Comparison of ENCODE assay signal across 8 mouse cellular contexts in the genomic region with DNA sequence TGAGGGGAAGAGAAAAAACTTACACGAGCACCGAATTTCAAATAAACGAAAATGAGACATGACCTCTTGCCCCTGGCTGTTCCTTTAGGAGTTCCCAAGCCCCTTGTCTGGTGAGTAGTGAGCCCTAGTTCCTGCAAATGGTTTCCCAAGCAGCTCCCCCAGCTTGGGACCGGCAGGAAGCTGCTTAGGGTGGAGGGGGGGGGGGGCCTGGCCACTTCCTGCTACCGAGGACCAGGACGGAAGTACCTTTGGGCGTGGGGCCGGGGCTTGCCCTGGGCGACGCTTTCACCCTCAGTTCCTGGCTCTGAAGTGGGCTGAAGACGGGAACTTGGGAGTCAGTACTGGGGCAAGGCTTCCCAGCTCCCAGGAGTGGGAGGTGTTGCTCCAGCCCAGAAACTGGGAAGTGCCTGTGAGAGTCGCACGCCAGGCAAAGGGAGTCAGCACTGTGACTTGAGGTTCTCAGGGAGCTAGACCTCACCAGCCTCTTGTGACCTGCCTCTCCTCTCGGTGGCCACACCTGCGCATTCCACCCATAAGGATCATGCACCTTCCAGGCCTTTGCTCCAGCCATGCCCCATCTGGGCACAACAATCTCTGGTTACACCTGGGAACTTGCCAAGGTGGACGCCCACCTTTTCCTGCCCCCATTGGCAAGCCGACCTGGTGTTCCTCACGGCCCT. TPM values are rescaled to one million over a fixed set of nuclear protein-coding genes. Genes with fewer than 3 reads are reported as not detected.
DNase-seq lines count a peak whose midpoint lies in the region; ATAC-seq and TF ChIP-seq lines count a peak whose summit lies in the region.

No protein-coding gene starts in this region.

- TF ChIP-seq EP300 in liver, embryonic 14.5 days (IDR thresholded peaks at IDR 0.05; ENCODE audit: low read depth): no peak

- no peaks in the 10 kb centered on the region for H3K9me3 ChIP-seq in liver, embryonic 14.5 days (ENCODE audit: control insufficient read depth, low read length)

- peak overlapping the region; percentile 75 for H3K4me2 ChIP-seq in liver, embryonic 14.5 days (ENCODE audit: low read depth)

- ATAC-seq in activated CD4-positive, CD25-positive, alpha-beta regulatory T cell, adult 4 months: peak; percentile 40
- ATAC-seq in liver, embryonic 14.5 days (ENCODE audit: insufficient read depth): no peak

- no peaks in the 10 kb centered on the region for H3K27me3 ChIP-seq in liver, embryonic 14.5 days (ENCODE audit: control insufficient read depth, insufficient read depth, low read length)

- H3K4me1 ChIP-seq in liver, embryonic 14.5 days (replicated peaks; ENCODE audit: control insufficient read depth in 2 of 2, insufficient read depth in 2 of 2, low read length in 1 of 2): peaks cover 35 to 40% of the 10 kb centered on the region in 2 experiments

- TF ChIP-seq CTCF in liver, embryonic 14.5 days (IDR thresholded peaks at IDR 0.05; ENCODE audit: low read depth): no peak

- whole genome bisulfite sequencing in liver, embryonic 14.5 days (ENCODE audit: insufficient replicate concordance): 13% methylated on average over 18 of the region's 18 CpGs

- H3K27ac ChIP-seq in liver, embryonic 14.5 days: peak overlapping the region; percentile 69

- peak overlapping the region; percentile 46 for H3K9ac ChIP-seq in liver, embryonic 14.5 days (replicated peaks)

- no peak overlapping the region for H3K4me3 ChIP-seq in liver, embryonic 14.5 days (ENCODE audit: insufficient read depth in 1 of 2, low read depth in 2 of 2, low read length in 2 of 2)

- peak; percentile 73 for DNase-seq in cerebellum, adult 9-11 months
- no peak for DNase-seq in cerebellum, adult 11 months
- peak; percentile 67 for DNase-seq in gastrocnemius, postnatal 14 days
- DNase-seq in induced T-regulatory cell, adult 2 months (ENCODE audit: low read depth): peak; percentile 88
- DNase-seq in liver, embryonic 14.5 days (ENCODE audit: low read depth in 3 of 3, low spot score in 3 of 3): no peak
- DNase-seq in natural killer cell, adult 2 months (ENCODE audit: low spot score in 2 of 2): peak; percentile 71 to 72
- peak; percentile 74 for DNase-seq in yolk sac, embryonic 10.5 days (ENCODE audit: low spot score)

- peaks cover 41% of the 10 kb centered on the region for H3K36me3 ChIP-seq in liver, embryonic 14.5 days (replicated peaks; ENCODE audit: control insufficient read depth, insufficient read depth, low read depth)

- intact Hi-C loops in gastrocnemius, postnatal 14 days (cut with DNase I; ENCODE audit: low total_unique reads): no loop called here

RNA-seq across cellular contexts. Expression of gene Cirbp, which starts 7.3 kb away (rescaled TPM):
- polyA plus RNA-seq in activated CD4-positive, CD25-positive, alpha-beta regulatory T cell, adult 4 months (2017; shearing (Covaris generic)): 100 to 1,000 TPM; 132 to 177 TPM
- total RNA-seq in gastrocnemius, postnatal 14 days (2021): 10 to 100 TPM; 41.4 to 41.5 TPM
- polyA plus RNA-seq in liver, embryonic 14.5 days (2012; rRNA removed): 19.4 and 19.8 TPM in 2 replicates
- 10.1 and 10.7 TPM in 2 replicates for polyA plus RNA-seq in liver, embryonic 14.5 days (2014; fragmentation: Nextera tagmentation; extraction: Ambion mirVana)

RNA-seq across cellular contexts. Expression of gene Midn, which starts 10.4 kb away (rescaled TPM):
- 1 to 10 TPM; 7.3 to 9.2 TPM for polyA plus RNA-seq in activated CD4-positive, CD25-positive, alpha-beta regulatory T cell, adult 4 months (2017; shearing (Covaris generic))
- total RNA-seq in gastrocnemius, postnatal 14 days (2021): 10 to 100 TPM; 40.3 to 43.6 TPM
- polyA plus RNA-seq in liver, embryonic 14.5 days (2012; rRNA removed): 9.1 and 10.3 TPM in 2 replicates
- polyA plus RNA-seq in liver, embryonic 14.5 days (2014; fragmentation: Nextera tagmentation; extraction: Ambion mirVana): 5.1 and 5.7 TPM in 2 replicates

RNA-seq across cellular contexts. Expression of gene 1600002K03Rik, which starts 14.3 kb away (rescaled TPM):
- polyA plus RNA-seq in activated CD4-positive, CD25-positive, alpha-beta regulatory T cell, adult 4 months (2017; shearing (Covaris generic)): 10 to 100 TPM; 18.0 to 22.7 TPM
- 1 to 10 TPM; 3.3 to 4.2 TPM for total RNA-seq in gastrocnemius, postnatal 14 days (2021)
- polyA plus RNA-seq in liver, embryonic 14.5 days (2012; rRNA removed): 6.8 and 6.9 TPM in 2 replicates
- polyA plus RNA-seq in liver, embryonic 14.5 days (2014; fragmentation: Nextera tagmentation; extraction: Ambion mirVana): 10.6 and 13.2 TPM in 2 replicates

RNA-seq across cellular contexts. Expression of gene Cbarp, which starts 17.8 kb away (rescaled TPM):
- under 1 TPM; 0.74 to 0.96 TPM for polyA plus RNA-seq in activated CD4-positive, CD25-positive, alpha-beta regulatory T cell, adult 4 months (2017; shearing (Covaris generic))
- 1 to 10 TPM; 1.6 TPM for total RNA-seq in gastrocnemius, postnatal 14 days (2021)
- polyA plus RNA-seq in liver, embryonic 14.5 days (2012; rRNA removed): 1.8 and 2.2 TPM in 2 replicates
- 0.42 and 1.1 TPM in 2 replicates for polyA plus RNA-seq in liver, embryonic 14.5 days (2014; fragmentation: Nextera tagmentation; extraction: Ambion mirVana)

RNA-seq across cellular contexts. Expression of gene Atp5d, which starts 20.0 kb away (rescaled TPM):
- 100 to 1,000 TPM; 338 to 428 TPM for polyA plus RNA-seq in activated CD4-positive, CD25-positive, alpha-beta regulatory T cell, adult 4 months (2017; shearing (Covaris generic))
- total RNA-seq in gastrocnemius, postnatal 14 days (2021): 100 to 1,000 TPM; 657 to 736 TPM
- polyA plus RNA-seq in liver, embryonic 14.5 days (2012; rRNA removed): 196 and 211 TPM in 2 replicates
- 249 and 270 TPM in 2 replicates for polyA plus RNA-seq in liver, embryonic 14.5 days (2014; fragmentation: Nextera tagmentation; extraction: Ambion mirVana)

Comparison
In these comparisons a context has a peak if more than half of its experiments do, and no peak if none do; other contexts are left out.
1. DNase-seq: peak in cerebellum, adult 9-11 months (single experiment), gastrocnemius, postnatal 14 days (single experiment), induced T-regulatory cell, adult 2 months (single experiment), natural killer cell, adult 2 months (2 of 2) and yolk sac, embryonic 10.5 days (single experiment); none in cerebellum, adult 11 months (single experiment) and liver, embryonic 14.5 days (0 of 3).
2. RNA of gene Cirbp, which starts 7.3 kb away (polyA plus RNA-seq): 132 to 177 TPM in activated CD4-positive, CD25-positive, alpha-beta regulatory T cell, adult 4 months; 10.1 to 19.8 TPM in liver, embryonic 14.5 days; every median in the first group is over 4 times any median in the second.